Mouse (Mus musculus): ENCODE results near the gene Gm34302. TPM values are rescaled to one million over a fixed set of nuclear protein-coding genes. Genes with fewer than 3 reads are reported as not detected.
"Not testable (repeated sequence)": the region's sequence is repeated elsewhere in the genome, so short reads cannot be mapped to it uniquely, and the experiment has no call there.

Gene Gm34302
- polyA plus RNA-seq (2012; fragmentation: generic; extraction: Trizol) = not detected
- long read RNA-seq, experiment 1 = 0 reads
- long read RNA-seq, experiment 2 = 0 reads

GRCm38 (mm10) chr3:63483726-63484125, at the start of gene Gm34302:
Gene Gm34302 (minus strand): TSS chr3:63483879.
- no peaks in the 10 kb centered on the region for H3K27me3 ChIP-seq (ENCODE audit: control insufficient read depth, insufficient read depth, insufficient read length)
- no peaks in the 10 kb centered on the region for H3K79me2 ChIP-seq (ENCODE audit: control insufficient read depth, insufficient read depth)
- no peaks in the 10 kb centered on the region for H3K36me3 ChIP-seq (ENCODE audit: control insufficient read depth, insufficient read depth)
- H3ac ChIP-seq (ENCODE audit: control insufficient read depth, insufficient read length, low read depth) = no peak within 1 kb of the TSS
- TF ChIP-seq CEBPB (IDR thresholded peaks at IDR 0.05; ENCODE audit: low read depth) (no peak), USF1 (IDR thresholded peaks at IDR 0.05; ENCODE audit: low read depth) (no peak), MYOD1 (IDR thresholded peaks at IDR 0.05; ENCODE audit: control insufficient read depth, insufficient read length, low read depth) (no peak), MYOG (IDR thresholded peaks at IDR 0.05; ENCODE audit: control insufficient read depth, extremely low read depth, insufficient read length) (no peak), CTCF (IDR thresholded peaks at IDR 0.05; ENCODE audit: control insufficient read depth, insufficient read depth, insufficient read length) (no peak), FOSL1 (IDR thresholded peaks at IDR 0.05; ENCODE audit: insufficient read depth, low read length, poor library complexity, severe bottlenecking) (no peak), MAX (IDR thresholded peaks at IDR 0.05) (no peak)
- H3K79me3 ChIP-seq (ENCODE audit: low read depth) = no peaks in the 10 kb centered on the region
- no peak within 1 kb of the TSS for H3K4me3 ChIP-seq (ENCODE audit: insufficient read depth, poor library complexity, severe bottlenecking)

DNA sequence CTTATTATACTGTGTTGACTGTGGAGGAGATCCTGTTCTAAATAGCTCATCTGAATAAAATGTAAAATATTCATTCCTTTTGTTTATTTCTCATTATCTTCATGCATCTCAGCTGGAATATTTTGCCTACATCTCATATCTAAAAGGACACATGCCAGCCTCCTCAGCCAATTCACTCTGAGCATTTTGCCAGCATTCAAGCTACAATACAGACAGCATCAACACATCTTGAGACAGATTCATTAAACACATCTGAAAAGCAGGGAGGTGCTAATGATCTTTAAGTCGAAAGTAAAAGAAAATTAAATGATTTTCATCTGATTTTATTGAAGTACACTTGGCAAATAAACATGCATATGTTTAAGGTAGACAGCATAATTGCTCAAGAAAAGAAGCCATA, 48.2 kb upstream of the Gm34302 start:
- Histone ChIP-seq H3K79me2 (ENCODE audit: control insufficient read depth, insufficient read depth) (no peaks in the 10 kb centered on the region), H3K4me3 (ENCODE audit: insufficient read depth, poor library complexity, severe bottlenecking) (no peak overlapping the region), H3ac (ENCODE audit: control insufficient read depth, insufficient read length, low read depth) (no peak overlapping the region), H3K36me3 (ENCODE audit: control insufficient read depth, insufficient read depth) (no peaks in the 10 kb centered on the region), H3K27me3 (ENCODE audit: control insufficient read depth, insufficient read depth, insufficient read length) (no peaks in the 10 kb centered on the region), H3K79me3 (ENCODE audit: low read depth) (no peaks in the 10 kb centered on the region)
- TF ChIP-seq MAX (IDR thresholded peaks at IDR 0.05) = no peak
- no peak for TF ChIP-seq MYOG (IDR thresholded peaks at IDR 0.05; ENCODE audit: control insufficient read depth, extremely low read depth, insufficient read length)

GRCm38 (mm10) chr3:63517681-63518080, 34.0 kb upstream of the Gm34302 start:
- no peaks in the 10 kb centered on the region for H3K79me2 ChIP-seq (ENCODE audit: control insufficient read depth, insufficient read depth)
- no peak overlapping the region for H3ac ChIP-seq (ENCODE audit: control insufficient read depth, insufficient read length, low read depth)
- H3K27me3 ChIP-seq (ENCODE audit: control insufficient read depth, insufficient read depth, insufficient read length) = no peaks in the 10 kb centered on the region
- H3K79me3 ChIP-seq (ENCODE audit: low read depth) = no peaks in the 10 kb centered on the region
- no peak for TF ChIP-seq MYOD1 (IDR thresholded peaks at IDR 0.05; ENCODE audit: control insufficient read depth, insufficient read length, low read depth)
- TF ChIP-seq CTCF (IDR thresholded peaks at IDR 0.05; ENCODE audit: control insufficient read depth, insufficient read depth, insufficient read length) = no peak
- TF ChIP-seq FOSL1 (IDR thresholded peaks at IDR 0.05; ENCODE audit: insufficient read depth, low read length, poor library complexity, severe bottlenecking) = no peak
- H3K4me3 ChIP-seq (ENCODE audit: insufficient read depth, poor library complexity, severe bottlenecking) = no peak overlapping the region
- no peaks in the 10 kb centered on the region for H3K36me3 ChIP-seq (ENCODE audit: control insufficient read depth, insufficient read depth)

DNA sequence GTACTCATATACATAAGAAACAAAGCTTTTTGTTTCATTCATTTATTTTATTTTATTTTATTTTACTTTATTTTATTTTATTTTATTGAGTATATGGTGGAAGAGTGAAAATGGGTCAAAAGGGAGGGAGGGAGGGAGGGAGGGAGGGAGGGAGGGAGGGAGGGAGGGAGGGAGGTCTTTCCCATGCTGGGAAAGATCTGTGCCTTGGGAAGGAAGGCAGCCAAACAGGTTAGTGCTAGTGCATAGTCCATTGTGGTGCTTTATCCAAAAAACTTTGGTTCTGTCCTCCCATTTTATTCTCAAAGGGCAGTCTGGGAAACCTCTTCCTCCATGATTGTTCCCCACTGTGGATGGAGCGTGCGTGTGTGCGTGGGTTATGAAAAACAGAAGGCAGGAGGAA, 32.6 kb upstream of the Gm34302 start:
- not testable (repeated sequence) for H3K36me3 ChIP-seq (ENCODE audit: control insufficient read depth, insufficient read depth); H3K79me3 ChIP-seq (ENCODE audit: low read depth); H3K27me3 ChIP-seq (ENCODE audit: control insufficient read depth, insufficient read depth, insufficient read length); H3ac ChIP-seq (ENCODE audit: control insufficient read depth, insufficient read length, low read depth); H3K4me3 ChIP-seq (ENCODE audit: insufficient read depth, poor library complexity, severe bottlenecking); H3K79me2 ChIP-seq (ENCODE audit: control insufficient read depth, insufficient read depth)

DNA sequence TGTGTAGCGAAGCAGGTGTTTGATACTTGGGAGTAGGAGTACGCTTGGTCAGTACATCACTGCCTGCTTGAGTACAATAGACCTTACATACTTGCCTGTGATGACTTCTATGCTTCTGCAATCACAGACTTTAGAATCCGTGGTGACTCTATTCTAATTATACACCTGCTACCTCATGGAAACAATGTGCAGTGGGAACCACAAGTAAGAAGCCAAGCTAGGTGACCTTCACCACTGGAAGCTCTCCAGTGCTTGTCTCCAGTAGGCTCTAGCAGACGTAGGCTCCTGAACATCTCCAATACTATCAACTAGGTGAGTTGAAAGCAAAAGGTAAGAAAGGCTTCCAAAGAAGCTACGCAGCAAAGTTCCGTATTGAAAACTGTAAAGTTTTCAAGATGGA, 27.6 kb upstream of the Gm34302 start:
- H3K79me3 ChIP-seq (ENCODE audit: low read depth) = no peaks in the 10 kb centered on the region
- H3ac ChIP-seq (ENCODE audit: control insufficient read depth, insufficient read length, low read depth) = no peak overlapping the region
- no peak for TF ChIP-seq CEBPB (IDR thresholded peaks at IDR 0.05; ENCODE audit: low read depth)
- TF ChIP-seq MYOG (IDR thresholded peaks at IDR 0.05; ENCODE audit: control insufficient read depth, extremely low read depth, insufficient read length) = no peak
- no peak for TF ChIP-seq CTCF (IDR thresholded peaks at IDR 0.05; ENCODE audit: control insufficient read depth, insufficient read depth, insufficient read length)
- no peak for TF ChIP-seq USF1 (IDR thresholded peaks at IDR 0.05; ENCODE audit: low read depth)
- no peak for TF ChIP-seq MYOD1 (IDR thresholded peaks at IDR 0.05; ENCODE audit: control insufficient read depth, insufficient read length, low read depth)
- no peak for TF ChIP-seq FOSL1 (IDR thresholded peaks at IDR 0.05; ENCODE audit: insufficient read depth, low read length, poor library complexity, severe bottlenecking)
- TF ChIP-seq MAX (IDR thresholded peaks at IDR 0.05) = no peak

DNA sequence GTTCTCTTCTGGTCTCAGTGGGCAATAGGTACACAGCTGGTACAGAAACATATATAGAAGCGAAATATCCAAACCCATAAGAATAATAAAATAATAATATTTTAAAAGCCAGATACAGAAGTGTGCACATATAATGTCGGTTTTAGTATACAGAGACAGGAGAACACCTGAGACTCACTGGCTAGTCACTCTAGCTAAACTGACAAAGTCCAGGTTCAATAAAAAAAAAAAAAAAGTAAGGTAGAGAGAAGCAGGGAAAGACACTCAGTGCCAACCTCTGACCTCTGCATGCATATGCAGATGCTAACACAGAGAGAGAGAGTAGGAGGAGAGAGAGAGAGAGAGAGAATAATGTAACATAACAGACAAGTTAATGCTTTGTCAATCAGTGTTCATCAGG, 25.8 kb upstream of the Gm34302 start:
- no peaks in the 10 kb centered on the region for H3K79me2 ChIP-seq (ENCODE audit: control insufficient read depth, insufficient read depth)
- H3ac ChIP-seq (ENCODE audit: control insufficient read depth, insufficient read length, low read depth) = no peak overlapping the region
- TF ChIP-seq FOSL1 (IDR thresholded peaks at IDR 0.05; ENCODE audit: insufficient read depth, low read length, poor library complexity, severe bottlenecking) (no peak), CEBPB (IDR thresholded peaks at IDR 0.05; ENCODE audit: low read depth) (no peak), MYOD1 (IDR thresholded peaks at IDR 0.05; ENCODE audit: control insufficient read depth, insufficient read length, low read depth) (no peak), MAX (IDR thresholded peaks at IDR 0.05) (no peak), CTCF (IDR thresholded peaks at IDR 0.05; ENCODE audit: control insufficient read depth, insufficient read depth, insufficient read length) (no peak), USF1 (IDR thresholded peaks at IDR 0.05; ENCODE audit: low read depth) (no peak), MYOG (IDR thresholded peaks at IDR 0.05; ENCODE audit: control insufficient read depth, extremely low read depth, insufficient read length) (no peak)
- H3K27me3 ChIP-seq (ENCODE audit: control insufficient read depth, insufficient read depth, insufficient read length) = no peaks in the 10 kb centered on the region
- H3K79me3 ChIP-seq (ENCODE audit: low read depth) = no peaks in the 10 kb centered on the region
- H3K36me3 ChIP-seq (ENCODE audit: control insufficient read depth, insufficient read depth) = no peaks in the 10 kb centered on the region
- H3K4me3 ChIP-seq (ENCODE audit: insufficient read depth, poor library complexity, severe bottlenecking) = no peak overlapping the region

More for the DNA sequence above, 27.6 kb upstream of the Gm34302 start:
- Histone ChIP-seq H3K36me3 (ENCODE audit: control insufficient read depth, insufficient read depth) (no peaks in the 10 kb centered on the region), H3K27me3 (ENCODE audit: control insufficient read depth, insufficient read depth, insufficient read length) (no peaks in the 10 kb centered on the region), H3K4me3 (ENCODE audit: insufficient read depth, poor library complexity, severe bottlenecking) (no peak overlapping the region), H3K79me2 (ENCODE audit: control insufficient read depth, insufficient read depth) (no peaks in the 10 kb centered on the region)
